Mouse (Mus musculus) heart, embryonic 12.5 days (tissue): ENCODE data around the gene Serinc2. TPM values are rescaled to one million over a fixed set of nuclear protein-coding genes. Genes with fewer than 3 reads are reported as not detected.
A peak's percentile ranks its signal among the peaks of the same experiment; 100 is the strongest.

Source experiments
- ATAC-seq: fragments of 200-750 bp; cut with Nextera tagmentation; 2 replicates; pipeline ENCODE4 v1.8.0; 2017; ENCODE audit warnings: moderate TSS enrichment, moderate library complexity; ENCODE audit not compliant: insufficient number of reproducible peaks, low FRiP score
- H3K27ac ChIP-seq: fragments of 300-500 bp; sonication (generic); 2 replicates; pipeline ENCODE4 v1.5.1; 2016; ENCODE audit warnings: mild to moderate bottlenecking, moderate library complexity; ENCODE audit not compliant: poor library complexity, severe bottlenecking
- H3K27me3 ChIP-seq: fragments of 300-500 bp; sonication (generic); replicated peaks from 2 replicates; pipeline ENCODE4 v1.6.1; 2016; ENCODE audit warnings: mild to moderate bottlenecking, moderate library complexity
- H3K36me3 ChIP-seq: fragments of 300-500 bp; sonication (generic); 2 replicates; pipeline ENCODE4 v1.6.1; 2016; ENCODE audit warnings: mild to moderate bottlenecking, moderate library complexity
- H3K4me1 ChIP-seq: fragments of 300-500 bp; sonication (generic); replicated peaks from 2 replicates; pipeline ENCODE4 v1.6.1; 2016; ENCODE audit warnings: mild to moderate bottlenecking
- H3K4me2 ChIP-seq: fragments of 300-500 bp; sonication (generic); 2 replicates; pipeline ENCODE4 v1.6.1; 2016; ENCODE audit warnings: mild to moderate bottlenecking, moderate library complexity
- H3K4me3 ChIP-seq: fragments of 300-500 bp; sonication (generic); 2 replicates; pipeline ENCODE4 v1.5.1; 2016; ENCODE audit warnings: mild to moderate bottlenecking
- H3K9ac ChIP-seq: fragments of 300-500 bp; sonication (generic); 2 replicates; pipeline ENCODE4 v1.6.1; 2016; ENCODE audit warnings: mild to moderate bottlenecking, moderate library complexity
- H3K9me3 ChIP-seq: fragments of 300-500 bp; sonication (generic); replicated peaks from 2 replicates; pipeline ENCODE4 v1.6.1; 2016; ENCODE audit warnings: mild to moderate bottlenecking, moderate library complexity
- WGBS: fragments of 180-500 bp; shearing (Covaris S2); methylation state at CpG from one replicate; pipeline ENCODE4 v1.1.7; 2016; 5-methylcytosine and 5-hydroxymethylcytosine counted together
- polyA plus RNA-seq: library from polyadenylated mRNA; unstranded; fragments of >200 nt; fragmentation: Nextera tagmentation; extraction: Ambion mirVana; gene quantifications from 2 replicates; pipeline ENCODE4 v1.2.1, GENCODE M21; 2016

The Serinc2 gene
- polyA plus RNA-seq, 1 experiment from 2014 or later: 13.6 TPM

GRCm38 (mm10) chr4:130236361-130236760, 42.6 kb downstream of the Serinc2 start:
- Histone ChIP-seq H3K27me3 (no peaks in the 10 kb centered on the region), H3K9me3 (peaks cover 7% of the 10 kb centered on the region; the same call in 1 of the 2 replicates), H3K4me2 (no peak overlapping the region), H3K4me3 (no peak overlapping the region), H3K27ac (no peak overlapping the region), H3K36me3 (no peaks in the 10 kb centered on the region), H3K4me1 (no peaks in the 10 kb centered on the region), H3K9ac (no peak overlapping the region)
- no peak for ATAC-seq
- 45% methylated on average over 8 of the region's 8 CpGs for WGBS

DNA sequence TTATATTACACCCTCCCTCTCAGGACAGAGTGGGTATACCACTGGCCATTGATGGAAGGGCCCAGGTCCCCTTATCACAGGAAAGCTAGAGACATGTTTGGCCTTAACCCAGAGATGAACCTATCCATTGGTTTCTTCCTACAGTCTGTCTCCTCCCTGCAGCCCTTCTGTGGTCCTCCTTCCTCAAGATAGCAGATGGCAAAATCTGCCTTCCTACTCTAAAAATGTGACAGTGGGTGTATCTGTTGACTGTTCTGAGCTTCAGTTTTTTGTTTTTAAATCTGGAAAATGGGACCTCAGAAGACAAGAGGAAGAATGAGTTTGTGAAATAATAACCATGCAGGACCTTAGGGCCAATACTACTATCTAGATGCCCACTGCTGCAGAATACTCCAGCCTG, 54.9 kb downstream of the Serinc2 start:
- no peak overlapping the region for H3K27ac ChIP-seq
- H3K9me3 ChIP-seq: no peaks in the 10 kb centered on the region
- no peaks in the 10 kb centered on the region for H3K36me3 ChIP-seq
- H3K27me3 ChIP-seq: peaks cover 4% of the 10 kb centered on the region; the same call in 1 of the 2 replicates
- H3K4me1 ChIP-seq: no peaks in the 10 kb centered on the region
- ATAC-seq: no peak
- H3K4me3 ChIP-seq: no peak overlapping the region
- H3K4me2 ChIP-seq: no peak overlapping the region
- no peak overlapping the region for H3K9ac ChIP-seq

DNA sequence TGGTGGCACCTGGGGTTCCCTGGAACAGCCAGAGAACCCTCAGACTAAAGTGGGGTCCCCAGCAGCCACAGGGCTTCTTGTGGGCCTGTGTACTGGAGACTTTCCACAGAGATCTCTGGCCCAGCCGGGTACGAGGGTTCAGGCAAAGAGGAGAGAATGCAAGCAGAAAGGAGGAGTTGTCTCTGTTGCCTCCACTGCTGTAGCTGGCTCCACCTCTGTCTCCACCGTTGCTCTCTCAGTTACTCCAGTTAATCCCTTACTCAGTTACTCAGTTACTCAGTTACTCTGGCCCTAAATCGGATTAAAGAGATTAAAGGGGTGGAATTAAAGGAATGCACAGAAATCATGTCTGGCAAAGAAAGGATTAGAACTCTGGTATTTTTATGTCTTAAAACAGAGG, 56.8 kb downstream of the Serinc2 start, which contains the start of gene Gm853:
Gene Gm853, minus strand, starts transcription at position 223 of the 400 bp plus-strand sequence.
- Histone ChIP-seq H3K9me3 (no peaks in the 10 kb centered on the region), H3K4me1 (no peaks in the 10 kb centered on the region), H3K4me2 (no peak within 1 kb of the TSS), H3K9ac (no peak within 1 kb of the TSS), H3K27ac (no peak within 1 kb of the TSS), H3K36me3 (no peaks in the 10 kb centered on the region), H3K27me3 (peaks cover 4% of the 10 kb centered on the region; the same call in 1 of the 2 replicates), H3K4me3 (no peak within 1 kb of the TSS)
- ATAC-seq: no peak
- WGBS: 61% methylated on average over 4 of the region's 4 CpGs

- no peak overlapping the region for H3K27ac ChIP-seq
- no peaks in the 10 kb centered on the region for H3K9me3 ChIP-seq
- no peak overlapping the region for H3K9ac ChIP-seq
- no peaks in the 10 kb centered on the region for H3K4me1 ChIP-seq
- no peaks in the 10 kb centered on the region for H3K36me3 ChIP-seq
- H3K27me3 ChIP-seq: peaks cover 4% of the 10 kb centered on the region; the same call in 1 of the 2 replicates
- ATAC-seq: no peak
- no peak overlapping the region for H3K4me2 ChIP-seq
- no peak overlapping the region for H3K4me3 ChIP-seq
- 79% methylated on average over 9 of the region's 9 CpGs for WGBS
Observed at GRCm38 (mm10) chr4:130220176-130220575, 58.8 kb downstream of the Serinc2 start.

DNA sequence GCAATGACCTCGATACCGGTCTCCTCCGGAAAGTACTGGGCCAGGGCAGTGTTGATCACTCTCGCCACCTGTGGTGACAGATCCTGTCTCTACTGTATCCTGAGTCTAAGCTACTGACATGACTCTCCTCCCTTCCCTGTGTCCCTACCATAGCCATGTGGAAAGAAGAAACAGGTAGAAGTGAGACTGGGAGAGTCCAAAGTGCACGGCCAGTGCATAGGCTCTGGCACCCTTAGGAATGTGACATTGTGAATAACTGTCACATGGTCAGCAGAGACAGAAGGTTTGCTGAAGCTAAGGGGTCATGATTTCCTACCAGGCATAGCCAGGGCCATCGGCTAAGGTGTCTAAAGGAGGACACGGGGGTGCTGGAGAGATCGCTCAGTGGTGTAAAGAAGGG, 63.6 kb downstream of the Serinc2 start:
- no peak overlapping the region for H3K27ac ChIP-seq
- H3K4me2 ChIP-seq: no peak overlapping the region
- no peaks in the 10 kb centered on the region for H3K9me3 ChIP-seq
- ATAC-seq: no peak
- H3K4me3 ChIP-seq: no peak overlapping the region
- peaks cover 7% of the 10 kb centered on the region; the same call in 1 of the 2 replicates for H3K27me3 ChIP-seq
- H3K4me1 ChIP-seq: no peaks in the 10 kb centered on the region
- no peaks in the 10 kb centered on the region for H3K36me3 ChIP-seq
- WGBS: 81% methylated on average over 8 of the region's 8 CpGs
- no peak overlapping the region for H3K9ac ChIP-seq

DNA sequence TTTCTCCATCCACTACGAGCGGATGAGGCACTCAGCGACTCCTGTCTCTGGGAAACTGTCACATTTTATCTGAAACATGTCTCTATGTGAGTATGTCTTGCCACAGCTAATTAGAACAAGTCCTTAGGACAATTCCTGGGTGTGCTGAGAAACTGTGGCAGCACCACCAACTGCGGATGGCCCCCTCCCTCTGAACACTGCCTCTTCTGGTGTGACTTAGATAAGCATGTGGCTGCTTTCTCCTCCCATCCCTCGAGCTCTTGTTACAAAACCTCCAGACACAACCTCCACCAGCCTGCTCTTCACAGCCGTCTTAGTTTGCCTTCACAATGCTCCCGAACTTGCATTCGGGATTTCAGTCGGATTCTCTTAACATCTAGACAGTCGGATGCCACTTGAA, 65.1 kb downstream of the Serinc2 start:
- Histone ChIP-seq H3K36me3 (no peaks in the 10 kb centered on the region), H3K9me3 (no peaks in the 10 kb centered on the region), H3K4me2 (no peak overlapping the region), H3K4me3 (no peak overlapping the region), H3K27ac (no peak overlapping the region), H3K27me3 (peaks cover 3% of the 10 kb centered on the region; the same call in 1 of the 2 replicates), H3K4me1 (no peaks in the 10 kb centered on the region), H3K9ac (no peak overlapping the region)
- 64% methylated on average over 10 of the region's 10 CpGs for WGBS
- ATAC-seq: peak; percentile 63; the same call in 1 of the 2 replicates

DNA sequence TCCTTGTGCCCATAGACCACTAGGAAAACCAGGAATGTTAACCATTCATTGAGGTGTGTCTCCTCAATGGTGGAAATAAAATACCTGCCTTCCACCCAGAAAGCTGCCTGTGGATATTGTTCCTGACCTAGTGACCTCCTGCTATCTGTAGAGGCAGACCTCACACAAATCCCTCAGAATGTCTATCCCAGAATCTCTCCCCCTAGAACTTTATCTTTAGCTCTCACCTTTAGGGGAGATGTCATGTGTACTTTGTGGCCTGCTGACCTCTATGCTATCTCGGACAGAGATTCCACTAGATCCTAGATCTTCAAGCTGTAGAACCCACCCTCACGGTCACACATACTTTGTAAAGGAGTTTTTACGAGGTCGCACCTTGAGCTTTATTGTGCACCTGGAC, 65.8 kb downstream of the Serinc2 start:
- no peaks in the 10 kb centered on the region for H3K4me1 ChIP-seq
- no peak overlapping the region for H3K9ac ChIP-seq
- H3K4me2 ChIP-seq: no peak overlapping the region
- H3K9me3 ChIP-seq: peaks cover 3% of the 10 kb centered on the region; the same call in 1 of the 2 replicates
- no peaks in the 10 kb centered on the region for H3K36me3 ChIP-seq
- ATAC-seq: no peak
- 78% methylated on average over 4 of the region's 4 CpGs for WGBS
- H3K27me3 ChIP-seq: peaks cover 3% of the 10 kb centered on the region; the same call in 1 of the 2 replicates
- H3K27ac ChIP-seq: no peak overlapping the region
- H3K4me3 ChIP-seq: no peak overlapping the region

DNA sequence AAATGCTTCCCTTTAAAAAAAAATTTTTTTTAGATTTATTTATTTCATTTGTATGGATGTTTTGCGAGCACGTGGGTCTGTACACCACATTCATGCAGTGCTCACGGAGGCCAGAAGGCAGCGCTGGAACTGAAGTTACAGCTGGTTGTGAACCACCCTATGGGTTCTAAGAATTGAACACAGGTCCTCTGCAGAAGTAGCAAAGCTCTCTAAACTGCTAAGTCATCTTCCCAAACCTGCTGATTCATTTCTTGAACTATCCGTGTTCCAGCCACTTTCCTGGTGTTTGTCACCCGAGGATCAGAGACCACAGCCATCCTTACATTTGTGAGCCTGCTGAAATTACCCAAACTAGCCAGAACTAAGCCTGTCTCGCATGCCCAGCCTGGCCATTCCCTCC, 66.6 kb downstream of the Serinc2 start:
- H3K4me1 ChIP-seq: no peaks in the 10 kb centered on the region
- H3K36me3 ChIP-seq: no peaks in the 10 kb centered on the region
- H3K9ac ChIP-seq: no peak overlapping the region
- H3K27me3 ChIP-seq: peaks cover 3% of the 10 kb centered on the region; the same call in 1 of the 2 replicates
- H3K4me2 ChIP-seq: no peak overlapping the region
- peak; percentile 62 for ATAC-seq
- 72% methylated on average over 7 of the region's 7 CpGs for WGBS
- no peak overlapping the region for H3K4me3 ChIP-seq
- H3K27ac ChIP-seq: no peak overlapping the region
- peaks cover 8% of the 10 kb centered on the region; the same call in 1 of the 2 replicates for H3K9me3 ChIP-seq

DNA sequence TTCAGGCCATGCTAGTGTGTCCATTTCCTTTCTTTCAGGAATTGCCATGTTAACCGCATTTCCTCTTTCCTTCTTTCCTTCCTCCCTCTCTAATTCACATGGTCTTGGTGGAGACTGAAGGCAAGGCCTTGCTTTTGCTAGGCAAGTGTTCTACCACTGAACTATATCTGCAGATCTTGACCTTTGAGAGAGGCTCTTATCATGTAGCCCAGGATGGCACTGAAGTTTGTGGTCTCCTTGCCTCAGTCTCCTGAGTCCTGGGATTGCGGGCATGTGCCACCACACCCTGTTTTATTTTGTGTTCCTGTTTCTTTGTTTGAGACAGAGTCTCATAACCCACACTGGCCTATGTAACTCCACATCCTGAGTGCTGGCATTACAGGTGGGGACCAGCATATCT, 67.1 kb downstream of the Serinc2 start:
- Histone ChIP-seq H3K4me1 (no peaks in the 10 kb centered on the region), H3K4me3 (no peak overlapping the region), H3K27ac (no peak overlapping the region), H3K36me3 (no peaks in the 10 kb centered on the region), H3K27me3 (peaks cover 3% of the 10 kb centered on the region; the same call in 1 of the 2 replicates), H3K9me3 (peaks cover 8% of the 10 kb centered on the region; the same call in 1 of the 2 replicates), H3K9ac (no peak overlapping the region), H3K4me2 (no peak overlapping the region)
- ATAC-seq: no peak
- WGBS: 81% methylated on average over 2 of the region's 2 CpGs

Other genes with a start within 250 kb of the Serinc2 start
- gene Col16a1, start 231.4 kb downstream of the Serinc2 start, polyA plus RNA-seq: 35.8 and 37.9 TPM in 2 replicates
- 54.3 and 58.3 TPM in 2 replicates for gene Pef1, start 176.6 kb downstream of the Serinc2 start, polyA plus RNA-seq
- gene Hcrtr1, start 139.8 kb downstream of the Serinc2 start, polyA plus RNA-seq: not detected in 2 replicates
- gene Tinagl1, start 104.1 kb downstream of the Serinc2 start, polyA plus RNA-seq: 46.6 and 49.8 TPM in 2 replicates
- not detected in 2 replicates for gene Gm853, start 56.8 kb downstream of the Serinc2 start, polyA plus RNA-seq
- gene Fabp3, start 29.4 kb upstream of the Serinc2 start, polyA plus RNA-seq: 762 and 794 TPM in 2 replicates
- gene Gm10570, start 29.5 kb upstream of the Serinc2 start, polyA plus RNA-seq: 0.88 and 1.5 TPM in 2 replicates
- gene Zcchc17, start 80.7 kb upstream of the Serinc2 start, polyA plus RNA-seq: 46.2 and 48.2 TPM in 2 replicates
- gene Snrnp40, start 80.9 kb upstream of the Serinc2 start, polyA plus RNA-seq: 84.5 and 85.5 TPM in 2 replicates